Mouse (Mus musculus): ENCODE measurements around the gene Ube2c. TPM values are rescaled to one million over a fixed set of nuclear protein-coding genes. Genes with fewer than 3 reads are reported as not detected.

Ube2c gene
- polyA plus RNA-seq, 1 experiment from 2014 or later = 648 TPM

- H3K4me3 ChIP-seq = peak overlapping the region; percentile 99
- peaks cover 68% of the 10 kb centered on the region for H3K36me3 ChIP-seq (replicated peaks)
- 7% methylated on average over 15 of the region's 15 CpGs for WGBS
- H3K27ac ChIP-seq = peak overlapping the region; percentile 98
- H3K9me3 ChIP-seq = no peaks in the 10 kb centered on the region
- H3K4me1 ChIP-seq = peaks cover 28% of the 10 kb centered on the region
- no peaks in the 10 kb centered on the region for H3K27me3 ChIP-seq (ENCODE audit: poor library complexity, severe bottlenecking)
- DNase-seq (ENCODE audit: extremely low spot score, low spot score) = no peak
These were observed 581 bp downstream of the Ube2c start for GRCm38 (mm10) chr2:164770279-164770678.

- Histone ChIP-seq H3K27me3 (ENCODE audit: poor library complexity, severe bottlenecking) (no peaks in the 10 kb centered on the region), H3K36me3 (replicated peaks) (peaks cover 60% of the 10 kb centered on the region), H3K27ac (peak overlapping the region; percentile 98), H3K4me1 (peaks cover 28% of the 10 kb centered on the region), H3K4me3 (peak overlapping the region; percentile 99), H3K9me3 (no peaks in the 10 kb centered on the region)
- DNase-seq (ENCODE audit: extremely low spot score, low spot score) = no peak
- WGBS = 90% methylated on average over 8 of the region's 8 CpGs
These were observed 1.4 kb downstream of the Ube2c start for GRCm38 (mm10) chr2:164771123-164771522.

GRCm38 (mm10) chr2:164773229-164773988, 3.7 kb downstream of the Ube2c start:
- Histone ChIP-seq H3K9me3 (no peaks in the 10 kb centered on the region), H3K27ac (no peak overlapping the region), H3K4me1 (peaks cover 33% of the 10 kb centered on the region), H3K36me3 (replicated peaks) (peaks cover 37% of the 10 kb centered on the region), H3K27me3 (ENCODE audit: poor library complexity, severe bottlenecking) (no peaks in the 10 kb centered on the region), H3K4me3 (no peak overlapping the region)
- WGBS = 82% methylated on average over 14 of the region's 14 CpGs
- no peak for DNase-seq (ENCODE audit: extremely low spot score, low spot score)

GRCm38 (mm10) chr2:164773989-164774364, 4.3 kb downstream of the Ube2c start:
- Histone ChIP-seq H3K36me3 (replicated peaks) (peaks cover 36% of the 10 kb centered on the region), H3K27me3 (ENCODE audit: poor library complexity, severe bottlenecking) (no peaks in the 10 kb centered on the region), H3K4me1 (peaks cover 33% of the 10 kb centered on the region), H3K9me3 (no peaks in the 10 kb centered on the region), H3K4me3 (no peak overlapping the region), H3K27ac (no peak overlapping the region)
- no peak for DNase-seq (ENCODE audit: extremely low spot score, low spot score)
- WGBS = 87% methylated on average over 5 of the region's 5 CpGs

GRCm38 (mm10) chr2:164776130-164776529, 6.4 kb downstream of the Ube2c start:
- Histone ChIP-seq H3K4me3 (no peak overlapping the region), H3K36me3 (replicated peaks) (peaks cover 27% of the 10 kb centered on the region), H3K27ac (no peak overlapping the region), H3K9me3 (no peaks in the 10 kb centered on the region), H3K27me3 (ENCODE audit: poor library complexity, severe bottlenecking) (no peaks in the 10 kb centered on the region), H3K4me1 (peaks cover 22% of the 10 kb centered on the region)
- 92% methylated on average over 6 of the region's 6 CpGs for WGBS
- DNase-seq (ENCODE audit: extremely low spot score, low spot score) = no peak

GRCm38 (mm10) chr2:164776801-164777200, 7.1 kb downstream of the Ube2c start:
- 76% methylated on average over 17 of the region's 17 CpGs for WGBS
- Histone ChIP-seq H3K4me3 (no peak overlapping the region), H3K9me3 (no peaks in the 10 kb centered on the region), H3K36me3 (replicated peaks) (peaks cover 21% of the 10 kb centered on the region), H3K27me3 (ENCODE audit: poor library complexity, severe bottlenecking) (no peaks in the 10 kb centered on the region), H3K4me1 (peaks cover 15% of the 10 kb centered on the region), H3K27ac (no peak overlapping the region)
- DNase-seq (ENCODE audit: extremely low spot score, low spot score) = no peak

GRCm38 (mm10) chr2:164777246-164778014, 7.7 kb downstream of the Ube2c start:
- peaks cover 9% of the 10 kb centered on the region for H3K4me1 ChIP-seq
- H3K9me3 ChIP-seq = no peaks in the 10 kb centered on the region
- H3K27ac ChIP-seq = no peak overlapping the region
- no peaks in the 10 kb centered on the region for H3K27me3 ChIP-seq (ENCODE audit: poor library complexity, severe bottlenecking)
- H3K36me3 ChIP-seq (replicated peaks) = peaks cover 14% of the 10 kb centered on the region
- no peak overlapping the region for H3K4me3 ChIP-seq
- 87% methylated on average over 30 of the region's 30 CpGs for WGBS
- no peak for DNase-seq (ENCODE audit: extremely low spot score, low spot score)

GRCm38 (mm10) chr2:164778015-164778287, 8.3 kb downstream of the Ube2c start:
- DNase-seq (ENCODE audit: extremely low spot score, low spot score) = no peak
- WGBS = 92% methylated on average over 11 of the region's 11 CpGs
- no peak overlapping the region for H3K4me3 ChIP-seq
- no peaks in the 10 kb centered on the region for H3K9me3 ChIP-seq
- H3K27me3 ChIP-seq (ENCODE audit: poor library complexity, severe bottlenecking) = no peaks in the 10 kb centered on the region
- no peak overlapping the region for H3K27ac ChIP-seq
- H3K36me3 ChIP-seq (replicated peaks) = peaks cover 9% of the 10 kb centered on the region
- H3K4me1 ChIP-seq = peaks cover 9% of the 10 kb centered on the region; the same call in 1 of the 2 replicates

- peaks cover under 1% of the 10 kb centered on the region; the same call in 1 of the 2 replicates for H3K36me3 ChIP-seq (replicated peaks)
- no peaks in the 10 kb centered on the region for H3K9me3 ChIP-seq
- 85% methylated on average over 7 of the region's 7 CpGs for WGBS
- H3K27ac ChIP-seq = no peak overlapping the region
- H3K27me3 ChIP-seq (ENCODE audit: poor library complexity, severe bottlenecking) = no peaks in the 10 kb centered on the region
- DNase-seq (ENCODE audit: extremely low spot score, low spot score) = no peak
- 0 out of 2 replicates have a peak, but pooled peaks cover 5% of the 10 kb centered on the region for H3K4me1 ChIP-seq
- H3K4me3 ChIP-seq = no peak overlapping the region
These were observed 9.1 kb downstream of the Ube2c start for GRCm38 (mm10) chr2:164778809-164779208.

- 72% methylated on average over 8 of the region's 8 CpGs for WGBS
- Histone ChIP-seq H3K4me3 (no peak within 1 kb of the TSS), H3K36me3 (replicated peaks) (no peaks in the 10 kb centered on the region), H3K27ac (no peak within 1 kb of the TSS), H3K9me3 (no peaks in the 10 kb centered on the region), H3K27me3 (ENCODE audit: poor library complexity, severe bottlenecking) (peaks cover 6% of the 10 kb centered on the region), H3K4me1 (peaks cover 5% of the 10 kb centered on the region; the same call in 1 of the 2 replicates)
- DNase-seq (ENCODE audit: extremely low spot score, low spot score) = no peak
These were observed 9.9 kb downstream of the Ube2c start, which contains the start of gene Tnnc2 for GRCm38 (mm10) chr2:164779481-164780086. TSS of gene Tnnc2 (minus strand) at chr2:164779967.

GRCm38 (mm10) chr2:164781876-164782275, 12.2 kb downstream of the Ube2c start:
- no peaks in the 10 kb centered on the region for H3K36me3 ChIP-seq (replicated peaks)
- H3K27ac ChIP-seq = no peak overlapping the region
- peaks cover 21% of the 10 kb centered on the region for H3K27me3 ChIP-seq (ENCODE audit: poor library complexity, severe bottlenecking)
- H3K9me3 ChIP-seq = no peaks in the 10 kb centered on the region
- H3K4me3 ChIP-seq = no peak overlapping the region
- 70% methylated on average over 4 of the region's 4 CpGs for WGBS
- DNase-seq (ENCODE audit: extremely low spot score, low spot score) = no peak
- peaks cover 27% of the 10 kb centered on the region for H3K4me1 ChIP-seq

- Histone ChIP-seq H3K27me3 (ENCODE audit: poor library complexity, severe bottlenecking) (peaks cover 24% of the 10 kb centered on the region), H3K9me3 (no peaks in the 10 kb centered on the region), H3K27ac (no peak overlapping the region), H3K4me1 (peaks cover 35% of the 10 kb centered on the region), H3K4me3 (no peak overlapping the region), H3K36me3 (replicated peaks) (peaks cover 6% of the 10 kb centered on the region)
- DNase-seq (ENCODE audit: extremely low spot score, low spot score) = no peak
- WGBS = 74% methylated on average over 7 of the region's 7 CpGs
These were observed 14.4 kb downstream of the Ube2c start for GRCm38 (mm10) chr2:164783926-164784581.
